Mouse (Mus musculus) heart, embryonic 13.5 days (tissue): ENCODE results near the gene Arpc1b. TPM values are rescaled to one million over a fixed set of nuclear protein-coding genes. Genes with fewer than 3 reads are reported as not detected.
"Not testable (repeated sequence)": the region's sequence is repeated elsewhere in the genome, so short reads cannot be mapped to it uniquely, and the experiment has no call there.

Source experiments
- ATAC-seq: fragments of 200-750 bp; cut with Nextera tagmentation; 2 replicates; pipeline ENCODE4 v1.8.0; 2017; ENCODE audit warnings: moderate TSS enrichment; ENCODE audit not compliant: insufficient number of reproducible peaks, low FRiP score, low TSS enrichment; ENCODE audit errors: extremely low read depth
- H3K27ac ChIP-seq: fragments of 300-500 bp; sonication (generic); replicated peaks from 2 replicates; pipeline ENCODE4 v1.5.1; 2015; ENCODE audit warnings: moderate library complexity, mild to moderate bottlenecking, inconsistent platforms
- H3K27me3 ChIP-seq: fragments of 300-500 bp; sonication (generic); replicated peaks from 2 replicates; pipeline ENCODE4 v1.6.1; 2015; ENCODE audit warnings: mild to moderate bottlenecking, inconsistent platforms
- H3K36me3 ChIP-seq: fragments of 300-500 bp; sonication (generic); 2 replicates; pipeline ENCODE4 v1.6.1; 2015; ENCODE audit warnings: mild to moderate bottlenecking, inconsistent platforms
- H3K4me1 ChIP-seq: fragments of 300-500 bp; sonication (generic); 2 replicates; pipeline ENCODE4 v1.6.1; 2015; ENCODE audit warnings: inconsistent platforms
- H3K4me2 ChIP-seq: fragments of 300-500 bp; sonication (generic); 2 replicates; pipeline ENCODE4 v1.6.1; 2015; ENCODE audit warnings: inconsistent platforms, mild to moderate bottlenecking, moderate library complexity
- H3K4me3 ChIP-seq: fragments of 300-500 bp; sonication (generic); 2 replicates; pipeline ENCODE4 v1.5.1; 2015; ENCODE audit warnings: moderate library complexity, mild to moderate bottlenecking, inconsistent platforms
- H3K9ac ChIP-seq: fragments of 300-500 bp; sonication (generic); 2 replicates; pipeline ENCODE4 v1.6.1; 2015; ENCODE audit warnings: inconsistent platforms, mild to moderate bottlenecking, moderate library complexity
- H3K9me3 ChIP-seq: fragments of 300-500 bp; sonication (generic); 2 replicates; pipeline ENCODE4 v1.6.1; 2016; ENCODE audit warnings: inconsistent platforms
- WGBS: fragments of 180-500 bp; shearing (Covaris S2); methylation state at CpG from one replicate; pipeline ENCODE4 v1.1.7; 2015; ENCODE audit warnings: mixed read lengths; 5-methylcytosine and 5-hydroxymethylcytosine counted together
- polyA plus RNA-seq: library from polyadenylated mRNA; unstranded; fragments of >200 nt; fragmentation: Nextera tagmentation; extraction: Ambion mirVana; gene quantifications from 2 replicates; pipeline ENCODE4 v1.2.1, GENCODE M21; 2015

Gene Arpc1b
- polyA plus RNA-seq, 1 experiment from 2014 or later, result 221 TPM

DNA sequence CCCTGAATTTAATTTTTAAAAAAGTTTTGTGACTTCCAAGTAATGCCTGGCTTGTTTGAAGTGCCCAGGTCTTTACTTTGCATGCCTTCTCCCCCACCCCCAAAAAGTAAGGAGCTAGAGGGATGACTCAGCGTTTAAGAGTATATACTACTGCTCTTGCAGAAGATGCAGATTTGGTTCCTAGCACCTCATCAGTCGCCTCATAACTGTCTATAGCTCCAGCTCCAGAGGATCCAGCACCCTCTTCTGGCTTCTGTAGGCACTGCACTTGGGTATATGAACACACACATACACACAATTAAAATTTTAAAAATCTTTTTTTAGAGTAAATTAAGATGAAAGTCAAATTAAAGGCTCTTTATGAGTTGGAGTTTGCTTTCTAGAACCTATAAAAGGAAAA is 25.8 kb upstream of the Arpc1b start:
- Histone ChIP-seq H3K27ac (no peak overlapping the region), H3K9me3 (no peaks in the 10 kb centered on the region), H3K4me3 (no peak overlapping the region), H3K9ac (no peak overlapping the region), H3K36me3 (peaks cover 51% of the 10 kb centered on the region), H3K27me3 (no peaks in the 10 kb centered on the region), H3K4me2 (no peak overlapping the region), H3K4me1 (peaks cover 16% of the 10 kb centered on the region)
- ATAC-seq, result no peak
- WGBS, result 93% methylated on average over 2 of the region's 2 CpGs

DNA sequence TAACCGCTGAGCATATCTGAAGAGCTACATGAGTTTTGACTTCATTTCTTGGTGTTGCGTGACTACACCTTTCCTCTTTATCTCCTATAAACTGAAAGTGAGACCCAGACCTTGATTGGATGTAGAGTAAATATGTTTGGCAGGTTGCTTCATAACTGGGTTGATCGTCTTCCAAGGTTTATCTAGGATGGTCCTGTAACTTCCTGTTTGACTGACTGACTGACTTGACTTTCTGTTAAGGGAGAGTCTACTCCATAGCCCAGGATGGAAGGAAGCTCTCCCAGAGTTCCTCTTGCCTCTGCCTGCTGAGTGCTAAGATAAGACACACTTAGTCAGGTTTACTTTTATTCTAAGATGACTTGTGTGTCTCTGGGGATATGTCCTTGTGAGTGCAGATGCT is 24.1 kb upstream of the Arpc1b start:
- ATAC-seq, result no peak
- H3K9ac ChIP-seq, result no peak overlapping the region
- H3K9me3 ChIP-seq, result no peaks in the 10 kb centered on the region
- 79% methylated on average over 3 of the region's 3 CpGs for WGBS
- no peaks in the 10 kb centered on the region for H3K27me3 ChIP-seq
- H3K4me3 ChIP-seq, result no peak overlapping the region
- H3K36me3 ChIP-seq, result peaks cover 67% of the 10 kb centered on the region
- H3K4me2 ChIP-seq, result no peak overlapping the region
- no peak overlapping the region for H3K27ac ChIP-seq
- peaks cover 9% of the 10 kb centered on the region for H3K4me1 ChIP-seq

DNA sequence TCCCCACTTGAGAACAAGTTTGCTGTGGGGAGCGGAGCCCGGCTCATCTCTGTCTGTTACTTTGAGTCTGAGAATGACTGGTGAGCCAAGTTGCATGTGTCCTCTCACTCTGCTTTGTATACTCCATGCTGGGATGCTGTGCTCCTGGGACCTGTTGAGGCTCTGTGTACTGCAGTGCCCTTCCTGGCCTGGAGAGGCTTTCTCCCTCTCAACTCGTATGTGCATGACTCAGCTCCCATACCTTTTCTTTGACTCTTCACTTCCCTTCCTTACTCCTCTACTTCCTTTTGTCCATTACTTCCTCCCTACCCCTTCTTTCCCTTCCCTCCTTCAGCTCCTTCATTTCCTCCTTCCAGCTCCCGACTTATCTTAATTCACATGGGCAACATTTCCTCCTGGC is 17.8 kb upstream of the Arpc1b start:
- WGBS, result 74% methylated on average over 4 of the region's 4 CpGs
- Histone ChIP-seq H3K27ac (no peak overlapping the region), H3K4me2 (no peak overlapping the region), H3K27me3 (no peaks in the 10 kb centered on the region), H3K4me1 (no peaks in the 10 kb centered on the region), H3K9me3 (no peaks in the 10 kb centered on the region), H3K9ac (no peak overlapping the region), H3K36me3 (peaks cover 99% of the 10 kb centered on the region), H3K4me3 (no peak overlapping the region)
- ATAC-seq, result no peak

GRCm38 (mm10) chr5:145098340-145098821 is 15.6 kb upstream of the Arpc1b start:
- 84% methylated on average over 10 of the region's 10 CpGs for WGBS
- Histone ChIP-seq H3K4me2 (no peak overlapping the region), H3K27ac (no peak overlapping the region), H3K36me3 (peaks cover 100% of the 10 kb centered on the region), H3K4me1 (no peaks in the 10 kb centered on the region), H3K9me3 (no peaks in the 10 kb centered on the region), H3K4me3 (no peak overlapping the region), H3K27me3 (no peaks in the 10 kb centered on the region), H3K9ac (no peak overlapping the region)
- ATAC-seq, result no peak

GRCm38 (mm10) chr5:145100960-145101359 is 13.1 kb upstream of the Arpc1b start:
- Histone ChIP-seq H3K9ac (no peak overlapping the region), H3K4me1 (no peaks in the 10 kb centered on the region), H3K9me3 (no peaks in the 10 kb centered on the region), H3K27ac (no peak overlapping the region), H3K4me2 (no peak overlapping the region), H3K36me3 (peaks cover 100% of the 10 kb centered on the region), H3K4me3 (no peak overlapping the region), H3K27me3 (no peaks in the 10 kb centered on the region)
- 98% methylated on average over 9 of the region's 9 CpGs for WGBS
- ATAC-seq, result no peak

DNA sequence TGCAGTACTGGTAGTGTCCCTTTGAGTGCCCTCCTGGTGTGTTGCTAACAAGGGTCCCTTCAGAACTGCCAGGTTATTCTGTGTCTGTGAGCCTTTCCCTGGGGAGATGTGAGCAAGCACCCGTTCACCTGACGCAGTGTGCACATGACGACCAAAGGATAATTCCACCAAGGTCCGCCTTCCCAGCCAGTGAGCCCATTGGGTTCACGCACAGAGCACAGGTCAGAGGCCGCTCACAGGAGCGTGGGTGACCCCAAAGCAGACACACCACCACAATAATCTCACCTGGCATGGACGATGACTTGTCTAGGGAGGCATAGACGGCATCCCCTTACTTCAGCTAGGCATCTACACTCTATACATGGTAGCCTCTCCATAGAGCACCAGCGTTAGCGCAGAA is 12.6 kb upstream of the Arpc1b start:
- H3K9me3 ChIP-seq, H3K27ac ChIP-seq, H3K4me3 ChIP-seq, H3K4me2 ChIP-seq, H3K9ac ChIP-seq, ATAC-seq, H3K4me1 ChIP-seq, H3K27me3 ChIP-seq: not testable (repeated sequence)
- H3K36me3 ChIP-seq, result peaks cover 100% of the 10 kb centered on the region
- 93% methylated on average over 11 of the region's 11 CpGs for WGBS

DNA sequence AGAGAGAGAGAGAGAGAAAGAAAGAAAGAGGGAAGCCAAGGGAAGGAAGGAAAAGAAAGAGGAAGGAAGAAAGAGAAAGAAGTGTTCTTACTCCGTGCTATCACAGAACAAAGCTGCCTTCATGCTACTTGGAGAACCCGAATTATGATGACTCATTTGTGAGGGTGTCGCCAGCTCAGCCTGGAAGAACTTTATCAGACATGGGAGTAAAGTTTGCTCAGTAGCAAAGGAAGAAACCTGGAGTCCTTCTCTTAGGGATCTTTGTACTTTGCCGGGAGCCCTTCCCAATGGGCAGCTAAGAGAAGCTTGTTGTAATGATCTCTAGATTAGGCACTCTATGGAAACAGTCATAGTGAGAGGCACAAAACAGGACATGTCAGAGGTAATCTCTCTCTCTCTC is 11.3 kb upstream of the Arpc1b start:
- Histone ChIP-seq H3K27ac (no peak overlapping the region), H3K9ac (no peak overlapping the region), H3K27me3 (no peaks in the 10 kb centered on the region), H3K4me3 (no peak overlapping the region), H3K9me3 (no peaks in the 10 kb centered on the region), H3K4me2 (no peak overlapping the region), H3K36me3 (peaks cover 100% of the 10 kb centered on the region), H3K4me1 (no peaks in the 10 kb centered on the region)
- 74% methylated on average over 4 of the region's 4 CpGs for WGBS
- ATAC-seq, result no peak

DNA sequence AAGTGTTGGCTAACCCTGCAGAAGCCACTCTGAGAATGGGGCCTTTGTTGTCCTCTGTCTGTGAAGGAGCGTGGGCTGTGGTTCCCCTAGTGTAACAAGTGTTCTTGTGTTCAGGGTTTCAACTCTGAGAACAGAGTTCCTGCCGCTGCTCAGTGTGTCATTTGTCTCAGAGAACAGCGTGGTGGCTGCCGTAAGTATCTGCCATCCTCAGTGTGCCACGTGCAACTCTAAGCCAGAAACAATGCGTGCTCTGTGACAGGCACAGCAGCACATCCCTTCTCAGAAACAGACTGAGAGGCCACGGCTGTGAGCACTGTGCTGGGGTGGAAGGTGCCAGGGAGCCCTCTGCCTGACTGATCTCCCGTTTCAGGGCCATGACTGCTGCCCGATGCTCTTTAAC is 9.7 kb upstream of the Arpc1b start:
- Histone ChIP-seq H3K9me3 (no peaks in the 10 kb centered on the region), H3K9ac (no peak overlapping the region), H3K4me2 (no peak overlapping the region), H3K27ac (no peak overlapping the region), H3K36me3 (peaks cover 100% of the 10 kb centered on the region), H3K27me3 (no peaks in the 10 kb centered on the region), H3K4me1 (no peaks in the 10 kb centered on the region; the same call in 1 of the 2 replicates), H3K4me3 (no peak overlapping the region)
- no peak for ATAC-seq
- 88% methylated on average over 9 of the region's 9 CpGs for WGBS

DNA sequence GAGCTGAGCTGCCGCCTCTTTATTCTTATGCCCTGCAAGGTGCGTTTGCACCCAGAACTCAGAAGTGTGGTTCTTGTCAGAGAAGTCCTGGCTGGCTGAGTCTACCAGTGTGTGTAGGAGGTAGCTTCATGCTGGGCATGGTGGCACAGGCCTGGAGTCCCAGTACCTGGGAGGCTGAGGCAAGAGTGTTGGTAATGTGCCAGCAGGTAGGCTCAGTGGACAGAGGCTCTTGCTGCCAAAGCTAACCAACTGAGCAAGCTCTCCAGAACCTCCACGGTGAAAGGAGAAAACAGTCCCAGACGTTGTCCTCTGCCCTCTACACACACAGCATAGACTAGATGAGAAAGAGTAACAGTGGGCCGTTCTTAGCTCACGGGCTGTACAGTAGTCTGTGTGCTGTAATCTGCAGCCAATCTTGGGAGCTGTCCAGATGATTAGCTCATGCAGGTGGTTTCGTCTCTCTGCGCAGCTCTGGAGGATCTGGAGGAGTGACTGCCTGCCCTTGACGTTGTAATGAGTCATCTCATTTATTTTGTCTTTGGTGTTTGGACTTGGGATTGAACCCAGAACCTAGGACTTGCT is 8.2 kb upstream of the Arpc1b start:
- H3K4me1 ChIP-seq, result no peaks in the 10 kb centered on the region; the same call in 1 of the 2 replicates
- H3K4me3 ChIP-seq, result no peak overlapping the region
- H3K36me3 ChIP-seq, result peaks cover 100% of the 10 kb centered on the region
- H3K9me3 ChIP-seq, result no peaks in the 10 kb centered on the region
- no peak for ATAC-seq
- no peak overlapping the region for H3K9ac ChIP-seq
- H3K4me2 ChIP-seq, result no peak overlapping the region
- no peaks in the 10 kb centered on the region for H3K27me3 ChIP-seq
- no peak overlapping the region for H3K27ac ChIP-seq
- 81% methylated on average over 9 of the region's 9 CpGs for WGBS

DNA sequence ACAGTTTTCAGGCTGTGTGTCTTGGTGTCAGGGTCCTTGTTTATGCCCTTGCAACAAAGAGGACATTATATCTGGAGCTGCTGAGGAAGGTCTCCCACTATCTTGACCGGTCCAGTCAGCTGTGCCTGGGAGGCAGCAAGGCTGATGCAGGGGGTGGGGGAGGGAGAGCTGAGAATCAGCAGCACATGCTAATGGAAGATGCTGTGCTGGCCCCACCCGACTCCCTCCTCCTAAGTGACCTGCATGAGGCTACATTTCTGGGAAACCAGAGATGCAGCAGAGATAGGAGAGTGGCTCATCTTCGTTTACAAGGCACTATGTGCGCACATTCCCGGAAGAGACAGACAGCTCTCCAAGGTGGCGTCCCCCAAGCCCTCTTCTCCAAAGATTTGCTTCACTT is 3.6 kb upstream of the Arpc1b start:
- Histone ChIP-seq H3K9ac (no peak overlapping the region), H3K27ac (no peak overlapping the region), H3K36me3 (peaks cover 57% of the 10 kb centered on the region), H3K4me1 (peaks cover 13% of the 10 kb centered on the region), H3K9me3 (no peaks in the 10 kb centered on the region), H3K4me2 (no peak overlapping the region), H3K27me3 (no peaks in the 10 kb centered on the region), H3K4me3 (no peak overlapping the region)
- 75% methylated on average over 6 of the region's 6 CpGs for WGBS
- no peak for ATAC-seq

- ATAC-seq, result no peak
These were observed 1.4 kb upstream of the Arpc1b start for GRCm38 (mm10) chr5:145112566-145112965.

GRCm38 (mm10) chr5:145113416-145113815 is 599 bp upstream of the Arpc1b start:
- Histone ChIP-seq H3K4me2 (peak overlapping the region; percentile 84), H3K27me3 (no peaks in the 10 kb centered on the region), H3K27ac (no peak overlapping the region), H3K4me3 (peak overlapping the region; percentile 82), H3K9me3 (no peaks in the 10 kb centered on the region), H3K9ac (peak overlapping the region; percentile 90), H3K4me1 (peaks cover 41% of the 10 kb centered on the region), H3K36me3 (peaks cover 36% of the 10 kb centered on the region)
- no peak for ATAC-seq
- 25% methylated on average over 2 of the region's 2 CpGs for WGBS

More at GRCm38 (mm10) chr5:145112566-145112965, 1.4 kb upstream of the Arpc1b start:
- Histone ChIP-seq H3K4me1 (peaks cover 33% of the 10 kb centered on the region), H3K4me3 (no peak overlapping the region), H3K4me2 (no peak overlapping the region), H3K27ac (no peak overlapping the region), H3K9ac (no peak overlapping the region), H3K27me3 (no peaks in the 10 kb centered on the region), H3K36me3 (peaks cover 39% of the 10 kb centered on the region), H3K9me3 (no peaks in the 10 kb centered on the region)
- 80% methylated on average over 8 of the region's 8 CpGs for WGBS
